Mouse (Mus musculus) embryo, embryonic 11 days (tissue): ENCODE measurements around the gene Gm47841.
A peak's percentile ranks its signal among the peaks of the same experiment; 100 is the strongest.

ENCODE experiments used
- DNase-seq: peaks from one replicate; pipeline ENCODE4 v3.0.0-alpha.2; 2015

Gm47841 gene

DNA sequence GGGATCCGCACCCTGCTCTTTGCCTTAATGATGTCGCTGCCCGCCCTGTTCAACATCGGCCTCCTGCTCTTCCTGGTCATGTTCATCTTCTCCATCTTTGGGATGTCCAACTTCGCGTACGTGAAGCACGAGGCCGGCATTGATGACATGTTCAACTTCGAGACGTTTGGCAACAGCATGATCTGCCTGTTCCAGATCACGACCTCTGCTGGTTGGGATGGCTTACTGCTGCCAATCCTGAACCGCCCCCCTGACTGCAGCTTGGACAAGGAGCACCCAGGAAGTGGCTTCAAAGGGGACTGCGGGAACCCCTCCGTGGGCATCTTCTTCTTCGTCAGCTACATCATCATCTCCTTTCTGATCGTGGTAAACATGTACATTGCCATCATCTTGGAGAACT is 7.5 kb downstream of the Gm47841 start:
- DNase-seq: peak; percentile 50

DNA sequence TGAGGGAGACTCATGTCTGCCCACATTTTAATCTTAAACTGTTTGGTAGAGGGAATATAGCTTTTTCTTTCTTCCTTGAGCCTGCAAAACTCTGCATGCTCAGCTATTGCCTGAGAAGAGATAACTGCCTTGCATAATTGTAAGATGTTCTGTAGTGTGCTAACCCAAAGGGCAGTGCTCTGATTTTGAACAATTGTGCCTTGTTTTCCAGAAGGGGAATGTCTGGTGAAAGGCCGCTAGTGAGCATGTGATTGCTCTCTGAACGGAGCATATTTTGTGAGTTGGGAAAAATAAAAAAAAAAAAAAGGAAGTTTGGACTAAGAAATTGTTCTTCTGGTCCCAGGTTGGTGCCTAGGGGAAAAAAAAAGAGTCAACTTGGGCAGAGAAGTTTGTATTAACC is 18.2 kb downstream of the Gm47841 start:
- no peak for DNase-seq

DNA sequence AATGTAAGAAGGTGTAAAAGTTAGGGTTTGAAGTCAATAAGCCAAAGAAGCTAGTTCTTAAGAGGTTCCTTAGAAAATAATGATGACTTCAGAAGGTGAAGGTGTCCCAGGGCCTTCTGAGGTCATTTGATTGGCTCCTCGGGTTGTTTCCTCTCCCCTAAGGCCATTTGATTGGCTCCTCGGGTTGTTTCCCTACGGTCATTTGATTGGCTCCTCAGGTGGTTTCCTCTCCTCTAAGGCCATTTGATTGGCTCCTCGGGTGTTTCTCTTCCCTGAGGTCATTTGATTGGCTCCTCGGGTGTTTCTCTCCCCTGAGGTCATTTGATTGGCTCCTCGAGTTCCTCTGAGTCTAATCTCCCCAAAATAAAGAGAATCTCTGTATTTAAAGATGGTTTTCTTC is 35.8 kb downstream of the Gm47841 start:
- DNase-seq: no peak

DNA sequence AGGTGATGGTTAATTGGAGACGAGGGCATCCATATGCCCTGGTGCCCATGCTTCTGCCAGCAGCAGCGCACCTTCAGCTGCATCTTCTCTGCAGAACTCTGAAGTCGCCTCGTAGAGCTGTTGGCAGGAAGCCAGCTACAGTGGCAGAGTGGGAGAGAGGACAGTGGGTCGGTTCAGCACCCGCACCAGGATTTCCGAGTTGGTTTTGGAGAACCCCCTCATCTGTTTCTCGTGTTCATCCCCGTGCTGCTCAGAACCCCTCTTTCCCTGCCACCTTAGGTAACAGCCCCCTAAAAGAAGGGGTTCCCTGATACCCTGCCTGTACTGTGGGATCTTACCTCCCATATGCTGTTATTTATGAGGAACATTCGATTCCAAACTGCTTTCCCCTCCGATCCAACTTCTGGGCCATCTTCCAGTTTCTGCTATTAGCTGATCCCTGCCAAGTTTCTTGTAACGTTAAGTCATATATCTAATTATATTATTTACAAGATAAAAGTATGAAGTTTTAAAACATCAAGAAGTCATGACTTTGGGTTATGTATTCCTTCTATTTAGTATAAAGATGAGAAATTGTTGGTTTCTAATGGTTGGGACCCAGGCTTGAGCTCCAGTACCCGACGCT is 38.7 kb downstream of the Gm47841 start:
- DNase-seq: no peak

DNA sequence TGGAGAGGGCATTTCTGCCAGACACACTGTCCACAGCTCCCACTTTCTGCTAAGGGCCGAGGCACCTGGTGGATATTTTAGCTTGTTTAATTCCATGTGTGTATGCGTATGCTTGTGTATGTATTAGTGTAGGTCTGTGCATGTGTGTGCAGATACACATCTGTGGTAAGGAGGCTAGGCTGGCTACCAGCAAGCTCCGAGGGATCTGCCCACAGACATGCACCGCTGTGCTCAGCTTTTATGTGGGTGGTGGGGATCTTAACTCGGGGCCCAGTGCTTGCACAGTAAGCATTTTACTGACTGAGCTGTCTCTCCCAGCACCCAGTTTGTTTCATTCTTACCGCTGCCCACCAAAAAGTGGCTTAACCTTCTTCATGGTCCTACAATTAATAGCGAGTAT is 40.0 kb downstream of the Gm47841 start:
- DNase-seq: no peak

DNA sequence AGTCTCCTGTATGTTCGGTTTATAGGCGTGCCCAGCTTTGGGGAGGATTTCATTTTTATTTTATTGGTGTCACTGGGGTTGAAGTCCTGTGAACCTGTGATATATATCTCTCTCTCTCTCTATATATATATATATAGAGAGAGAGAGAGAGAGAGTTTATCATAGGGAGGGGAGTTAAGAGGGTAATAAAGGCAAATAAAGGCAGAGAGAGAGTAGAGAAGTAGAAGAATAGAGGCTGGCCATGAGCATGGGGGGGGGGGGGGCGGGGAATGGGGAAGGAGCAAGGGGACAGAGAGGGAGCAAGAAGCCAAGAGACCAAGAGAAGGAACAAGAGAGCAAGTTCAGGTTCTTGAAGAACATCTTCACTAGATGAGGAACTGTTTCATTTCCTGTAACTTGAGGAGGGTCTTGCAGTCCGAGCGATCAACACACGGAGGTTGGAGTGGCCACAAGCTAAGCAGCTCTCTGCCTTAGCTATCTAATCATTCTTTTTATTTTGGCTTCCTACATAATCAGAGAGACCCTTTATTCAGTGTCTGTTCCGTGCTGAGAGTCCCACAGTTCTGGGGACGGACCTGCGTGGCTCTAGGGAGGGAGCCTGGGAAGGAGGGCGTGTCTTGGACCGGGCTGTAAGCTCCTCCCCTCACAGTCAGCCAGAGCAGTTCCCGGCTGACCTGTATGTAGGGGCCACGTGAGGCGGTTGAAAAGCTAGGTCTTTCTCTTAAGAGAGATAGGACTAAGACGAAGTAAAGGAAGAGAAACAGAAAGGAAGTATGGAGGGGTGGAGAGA is 40.8 kb downstream of the Gm47841 start:
- peak; percentile 82 for DNase-seq

DNA sequence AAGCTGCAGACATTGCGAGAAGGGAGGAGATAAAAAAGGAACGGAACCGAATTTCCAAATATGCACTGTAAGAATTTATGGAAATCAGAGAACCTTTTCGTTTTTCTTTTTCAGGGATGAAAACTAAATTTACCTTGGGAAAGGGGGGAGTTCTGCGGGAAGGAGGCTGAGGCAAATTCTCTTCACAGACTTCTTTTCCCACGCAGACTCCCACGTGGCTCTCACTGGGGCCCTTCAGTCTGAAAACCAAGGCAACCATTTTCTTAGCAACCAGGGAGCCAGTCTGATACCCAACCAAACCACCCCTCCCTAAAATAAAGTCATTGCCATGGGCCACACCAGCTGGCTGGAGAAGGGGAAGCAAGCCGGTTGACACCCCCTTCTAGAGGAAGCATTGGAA is 41.5 kb downstream of the Gm47841 start:
- no peak for DNase-seq

DNA sequence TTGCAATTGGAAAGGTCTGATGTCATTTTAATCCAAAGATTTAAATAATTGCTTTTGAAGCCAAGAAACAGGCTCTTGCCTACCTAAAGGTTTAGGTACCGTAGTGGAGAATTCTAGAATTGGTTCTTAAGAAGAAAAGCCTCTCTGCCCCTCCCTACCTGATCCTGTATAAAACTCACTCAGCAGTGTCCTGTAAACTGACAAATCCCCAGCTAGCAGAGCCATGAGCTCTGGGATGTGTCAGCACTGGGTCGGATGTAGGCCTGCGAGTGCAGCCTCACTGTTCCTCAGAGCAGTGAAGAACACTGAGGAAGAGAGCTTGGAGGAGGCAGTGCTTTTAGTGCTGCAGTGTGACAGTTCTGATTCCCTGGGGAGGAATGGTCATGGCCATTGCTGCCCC is 42.7 kb downstream of the Gm47841 start:
- DNase-seq: no peak

DNA sequence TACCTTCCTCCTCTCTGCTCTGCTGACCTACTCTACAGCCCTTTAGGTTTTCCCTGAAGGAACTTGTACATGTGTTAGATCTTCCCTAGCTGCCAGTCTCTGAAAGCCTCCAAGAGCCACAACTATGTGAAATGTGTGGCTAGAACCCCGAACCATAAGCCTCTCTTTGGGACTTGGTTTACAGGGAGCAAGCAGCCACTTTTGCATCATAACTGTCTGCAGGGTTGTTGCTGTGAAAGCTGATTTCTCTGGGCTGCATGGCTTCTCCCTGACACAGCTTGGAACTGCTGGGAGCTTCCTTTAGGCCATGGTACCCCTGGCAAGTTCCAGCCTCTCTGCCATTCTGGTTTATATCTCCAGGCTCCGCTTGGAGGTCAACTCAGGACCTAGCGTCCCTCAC is 44.7 kb downstream of the Gm47841 start:
- DNase-seq: no peak

DNA sequence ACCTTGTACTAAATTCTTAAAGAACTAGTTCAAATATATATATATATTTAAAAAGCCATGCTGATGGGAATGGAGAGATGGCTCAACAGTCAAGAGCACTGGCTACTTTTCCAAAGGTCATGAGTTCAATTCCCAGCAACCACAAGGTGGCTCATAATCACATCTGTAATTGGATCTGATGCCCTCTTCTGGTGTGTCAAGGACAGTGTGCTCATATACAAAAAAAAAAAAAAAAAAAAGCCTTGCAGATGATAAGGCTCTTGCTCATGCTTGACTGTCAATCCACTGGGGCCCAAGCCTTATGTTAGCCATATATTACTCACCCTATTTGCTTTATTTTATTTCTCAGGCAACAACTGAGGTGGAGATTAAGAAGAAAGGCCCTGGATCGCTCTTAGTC is 45.5 kb downstream of the Gm47841 start:
- no peak for DNase-seq

DNA sequence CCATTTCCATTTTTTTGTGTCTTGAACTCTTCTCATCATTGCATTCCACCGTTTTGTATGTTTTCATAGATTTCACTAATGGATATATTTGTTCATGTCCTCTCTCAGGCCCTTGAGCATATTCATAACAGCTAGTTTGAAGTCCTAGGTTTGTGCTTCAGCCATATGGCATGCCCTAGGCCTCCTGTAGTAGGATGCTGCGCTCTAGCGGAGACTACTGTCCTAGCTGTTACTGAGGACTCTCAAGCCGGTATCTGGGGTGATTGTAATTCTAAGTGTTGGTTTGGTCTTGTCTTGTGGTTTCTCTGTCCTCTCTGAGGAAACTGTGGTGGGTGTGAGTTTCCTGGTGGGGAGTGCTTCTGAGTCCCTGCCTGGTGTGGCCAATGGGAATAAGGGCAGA is 50.1 kb downstream of the Gm47841 start:
- DNase-seq: peak; percentile 74
